Comparison of ENCODE assay signal across 31 mouse cellular contexts in the genomic region with DNA sequence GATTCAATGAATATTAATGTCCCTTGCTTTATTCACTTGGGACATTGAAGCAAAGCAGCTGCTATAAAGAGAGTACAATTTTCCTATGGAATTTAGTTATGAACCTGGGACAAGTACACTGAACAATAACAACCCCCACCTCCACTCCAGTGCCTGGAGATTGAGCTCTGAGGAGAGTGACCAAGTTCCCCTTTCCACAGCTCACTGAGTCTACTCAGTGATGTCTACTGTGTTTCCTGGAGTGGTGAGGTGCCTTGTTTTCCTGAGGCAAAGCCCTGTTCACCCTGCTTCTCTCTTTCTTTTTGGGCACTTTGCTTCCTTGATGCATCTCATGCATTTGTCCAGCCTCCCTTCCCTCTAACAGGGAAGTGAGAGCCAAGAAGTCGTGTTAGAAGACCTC. TPM values are rescaled to one million over a fixed set of nuclear protein-coding genes. Genes with fewer than 3 reads are reported as not detected.
DNase-seq lines count a peak whose midpoint lies in the region; ATAC-seq and TF ChIP-seq lines count a peak whose summit lies in the region.
"Had no signal": no experiment of that assay in that cellular context is flagged by ENCODE, and none has a peak within 500 bp of the region (broad histone marks: within the 10 kb centered on the region; RNA-seq: fewer than 3 reads in every experiment).

No protein-coding gene starts in this region.

- peak; percentile 10 to 17 for DNase-seq in spleen, adult 18-20 months
- no peak for DNase-seq in spleen, postnatal 10 days (ENCODE audit: low spot score in 2 of 2)
- peak; percentile 41 for DNase-seq in CH12.LX (ENCODE audit: extremely low read depth)
- no peak for DNase-seq in urinary bladder, adult 18-20 months (ENCODE audit: low spot score in 2 of 2)
- DNase-seq in gastrocnemius, postnatal 36 days: no peak
- DNase-seq: adrenal gland, postnatal 25 days; cerebellum, adult 11-12 months; cerebellum, adult 9-11 months; gastrocnemius, postnatal 10 days; heart, adult 18-20 months; heart, postnatal 4 days; kidney, adult 2 months; kidney, postnatal 36 days; layer of hippocampus, adult 9-11 months; retina, postnatal 1 day; right cerebral cortex, postnatal 14 days; thymus, adult 18-20 months; thymus, postnatal 25 days had no signal

- in situ Hi-C loops in CH12.LX (cut with MboI; ENCODE audit: low pct_ligation_motif_present, low pct_unique_long_range_greater_than_20kb, low sequenced_read_pairs): no loop called here

- peaks cover 6 to 44% of the 10 kb centered on the region in 2 experiments; a peak in 3 of 4 replicates for H3K4me1 ChIP-seq in CH12.LX (ENCODE audit: control insufficient read depth in 1 of 2, insufficient read depth in 2 of 2)
- H3K4me1 ChIP-seq: embryonic facial prominence, embryonic 13.5 days; hindbrain, embryonic 15.5 days; liver, embryonic 15.5 days; lung, embryonic 15.5 days had no signal

- peak; percentile 40 for TF ChIP-seq EP300 in CH12.LX (IDR thresholded peaks at IDR 0.05; ENCODE audit: low read length)

- H3K4me2 ChIP-seq in CH12.LX (ENCODE audit: insufficient read depth, low read depth, poor library complexity, severe bottlenecking): no peak overlapping the region
- H3K4me2 ChIP-seq: embryonic facial prominence, embryonic 13.5 days; heart, embryonic 11.5 days; hindbrain, embryonic 15.5 days; limb, embryonic 12.5 days; liver, embryonic 15.5 days; lung, embryonic 15.5 days; midbrain, embryonic 12.5 days had no signal

- no peak overlapping the region for H3K27ac ChIP-seq in CH12.LX (ENCODE audit: insufficient read depth, low read depth)
- H3K27ac ChIP-seq: embryonic facial prominence, embryonic 13.5 days; hindbrain, embryonic 15.5 days; limb, embryonic 12.5 days; liver, embryonic 15.5 days; lung, embryonic 15.5 days; stomach, postnatal 0 days had no signal

- H3K9me3 ChIP-seq in CH12.LX (replicated peaks; ENCODE audit: low read length): no peaks in the 10 kb centered on the region
- H3K9me3 ChIP-seq: embryonic facial prominence, embryonic 13.5 days; hindbrain, embryonic 15.5 days; limb, embryonic 12.5 days; liver, embryonic 15.5 days; lung, embryonic 15.5 days; megakaryocyte, embryonic 14.5 days; midbrain, embryonic 12.5 days had no signal

- H3K4me3 ChIP-seq in CH12.LX (replicated peaks in 1 of 3; ENCODE audit: low read depth in 2 of 3, low read length in 2 of 3, poor library complexity in 1 of 3): no peak overlapping the region
- H3K4me3 ChIP-seq: embryonic facial prominence, embryonic 13.5 days; erythroblast, embryonic 14.5 days; hindbrain, embryonic 15.5 days; limb, embryonic 12.5 days; liver, embryonic 15.5 days; lung, embryonic 15.5 days; megakaryocyte, embryonic 14.5 days; midbrain, embryonic 12.5 days had no signal

- TF ChIP-seq RAD21 in CH12.LX (IDR thresholded peaks at IDR 0.05; ENCODE audit: low read depth, low read length): no peak

- dilution Hi-C loops in CH12.LX (cut with MboI; ENCODE audit: extremely low pct_ligation_motif_present, extremely low pct_unique_long_range_greater_than_20kb, low sequenced_read_pairs): no loop called here

- no peaks in the 10 kb centered on the region for H3K79me2 ChIP-seq in CH12.LX (replicated peaks; ENCODE audit: control insufficient read depth, extremely low read depth, insufficient read depth, poor library complexity, severe bottlenecking)

- H3K36me3 ChIP-seq in CH12.LX (replicated peaks in 1 of 2; ENCODE audit: control insufficient read depth in 1 of 2, insufficient read depth in 1 of 2, low read length in 1 of 2): peaks cover 12 to 45% of the 10 kb centered on the region in 2 experiments

- intact Hi-C loops in gastrocnemius, postnatal 36 days (cut with DNase I): no loop called here

- TF ChIP-seq POLR2A in CH12.LX (IDR thresholded peaks at IDR 0.05; ENCODE audit: low read depth, low read length): no peak

- peak; percentile 76 for ATAC-seq in common myeloid progenitor, adult 5-6 weeks (replicated peaks; ENCODE audit: low read depth, poor library complexity, severe bottlenecking)
- ATAC-seq in neutrophil, adult 5-6 weeks (ENCODE audit: extremely low read depth, insufficient number of reproducible peaks, low FRiP score, poor library complexity, severe bottlenecking): peak; percentile 54; the same call in 1 of the 2 replicates
- ATAC-seq: inflammation-experienced regulatory T-cells, adult 6 months had no signal

- TF ChIP-seq CTCF in CH12.LX (conservative IDR thresholded peaks at IDR 0.05 in 1 of 2, IDR thresholded peaks at IDR 0.05 in 1 of 2; ENCODE audit: low read depth in 2 of 2, low read length in 2 of 2): no peak

- H3K9ac ChIP-seq in CH12.LX (ENCODE audit: insufficient read depth, low read depth): no peak overlapping the region
- H3K9ac ChIP-seq: embryonic facial prominence, embryonic 13.5 days; hindbrain, embryonic 15.5 days; limb, embryonic 12.5 days; liver, embryonic 15.5 days; lung, embryonic 15.5 days; midbrain, embryonic 12.5 days had no signal

- H3K27me3 ChIP-seq in CH12.LX (replicated peaks): no peaks in the 10 kb centered on the region
- H3K27me3 ChIP-seq: embryonic facial prominence, embryonic 13.5 days; hindbrain, embryonic 15.5 days; limb, embryonic 12.5 days; liver, embryonic 15.5 days; lung, embryonic 15.5 days; megakaryocyte, embryonic 14.5 days; midbrain, embryonic 12.5 days had no signal

TF ChIP-seq in CH12.LX, 34 proteins besides CTCF, POLR2A, EP300 and RAD21:
- TF ChIP-seq MEF2A (IDR thresholded peaks at IDR 0.05; ENCODE audit: borderline replicate concordance, low read depth, low read length): no peak
- no peak for TF ChIP-seq ELF1 (IDR thresholded peaks at IDR 0.05; ENCODE audit: low read depth, low read length)
- TF ChIP-seq CHD2 (IDR thresholded peaks at IDR 0.05; ENCODE audit: low read length): no peak
- TF ChIP-seq ZMIZ1 (IDR thresholded peaks at IDR 0.05; ENCODE audit: low read depth, low read length): no peak
- no peak for TF ChIP-seq BHLHE40 (IDR thresholded peaks at IDR 0.05; ENCODE audit: low read depth, low read length)
- no peak for TF ChIP-seq JUN (IDR thresholded peaks at IDR 0.05; ENCODE audit: insufficient read depth, low read depth, low read length)
- no peak for TF ChIP-seq UBTF (IDR thresholded peaks at IDR 0.05; ENCODE audit: low read depth, low read length)
- TF ChIP-seq PAX5 (IDR thresholded peaks at IDR 0.05; ENCODE audit: low read length): no peak
- no peak for TF ChIP-seq MYC (IDR thresholded peaks at IDR 0.05; ENCODE audit: low read depth, low read length)
- TF ChIP-seq USF2 (conservative IDR thresholded peaks at IDR 0.05; ENCODE audit: low read depth, low read length): no peak
- TF ChIP-seq TCF12 (IDR thresholded peaks at IDR 0.05; ENCODE audit: low read depth, low read length): no peak
- TF ChIP-seq NRF1 (IDR thresholded peaks at IDR 0.05; ENCODE audit: low read depth, low read length): no peak

RNA-seq across cellular contexts. Expression of gene Nfu1, which starts 58.9 kb away (rescaled TPM):
- total RNA-seq in CH12.LX (2012; rRNA removed): 93.8 and 109 TPM in 2 replicates
- 148 and 195 TPM in 2 replicates for total RNA-seq in CH12.LX (2014; rRNA removed)
- 133 and 146 TPM in 2 replicates for polyA plus RNA-seq in CH12.LX (2012; ENCODE audit: insufficient read length, low read depth)
- 65.8 and 117 TPM in 2 replicates for total RNA-seq in common myeloid progenitor, adult 5-6 weeks (2017)
- 44.0 and 47.8 TPM in 2 replicates for total RNA-seq in neutrophil, adult 5-6 weeks (2017)
- total RNA-seq in gastrocnemius, postnatal 36 days (2021): 10 to 100 TPM; 55.8 to 56.2 TPM

Comparison
In these comparisons a context has a peak if more than half of its experiments do, and no peak if none do; other contexts are left out.
1. DNase-seq: peak in spleen, adult 18-20 months (2 of 2) and CH12.LX (single experiment); none in spleen, postnatal 10 days (0 of 2), urinary bladder, adult 18-20 months (0 of 2) and gastrocnemius, postnatal 36 days (0 of 2).